Mouse (Mus musculus) stomach, postnatal 0 days (tissue): Measurements from ENCODE around the gene Srsf3. TPM values are rescaled to one million over a fixed set of nuclear protein-coding genes. Genes with fewer than 3 reads are reported as not detected.
"Not testable (repeated sequence)": the region's sequence is repeated elsewhere in the genome, so short reads cannot be mapped to it uniquely, and the experiment has no call there.

ENCODE experiments used
- ATAC-seq: fragments of 200-750 bp; cut with Nextera tagmentation; 2 replicates; pipeline ENCODE4 v1.8.0; 2017; ENCODE audit not compliant: low FRiP score, low TSS enrichment
- DNase-seq: peaks from one replicate; pipeline ENCODE4 v3.0.0-alpha.2; 2016; ENCODE audit warnings: low spot score
- H3K27ac ChIP-seq: fragments of 300-500 bp; sonication (generic); replicated peaks from 2 replicates; pipeline ENCODE4 v1.5.1; 2014; ENCODE audit warnings: mild to moderate bottlenecking, control low read depth
- H3K27me3 ChIP-seq: fragments of 300-500 bp; sonication (generic); 2 replicates; pipeline ENCODE4 v1.6.1; 2014; ENCODE audit warnings: low read length; ENCODE audit not compliant: control insufficient read depth, insufficient read depth
- H3K36me3 ChIP-seq: fragments of 300-500 bp; sonication (generic); 2 replicates; pipeline ENCODE4 v1.6.1; 2014; ENCODE audit warnings: low read length, mixed read lengths; ENCODE audit not compliant: control insufficient read depth, insufficient read depth
- H3K4me1 ChIP-seq: fragments of 300-500 bp; sonication (generic); replicated peaks from 2 replicates; pipeline ENCODE4 v1.6.1; 2014; ENCODE audit warnings: antibody characterized with exemption; ENCODE audit not compliant: control insufficient read depth, insufficient read depth
- H3K4me2 ChIP-seq: fragments of 300-500 bp; sonication (generic); replicated peaks from 2 replicates; pipeline ENCODE4 v1.6.1; 2014; ENCODE audit warnings: low read depth, mild to moderate bottlenecking, control low read depth, moderate library complexity
- H3K4me3 ChIP-seq: fragments of 300-500 bp; sonication (generic); 2 replicates; pipeline ENCODE4 v1.5.1; 2014; ENCODE audit warnings: low read depth, low read length, control low read depth
- H3K9ac ChIP-seq: fragments of 300-500 bp; sonication (generic); 2 replicates; pipeline ENCODE4 v1.6.1; 2014; ENCODE audit warnings: mild to moderate bottlenecking, low read length, control low read depth, mixed read lengths
- H3K9me3 ChIP-seq: fragments of 300-500 bp; sonication (generic); 2 replicates; pipeline ENCODE4 v1.6.1; 2016; ENCODE audit warnings: low read length; ENCODE audit not compliant: control insufficient read depth
- CTCF ChIP-seq: IDR thresholded peaks from 2 replicates; pipeline ENCODE4 v1.5.1; 2016; ENCODE audit warnings: antibody characterized with exemption, low read depth, mild to moderate bottlenecking, moderate library complexity
- EP300 ChIP-seq: optimal IDR thresholded peaks from 2 replicates; pipeline ENCODE3; 2016; ENCODE audit warnings: antibody characterized with exemption
- WGBS: fragments of 180-500 bp; shearing (Covaris S2); extraction: QIAGEN DNeasy Blood & Tissue Kit; methylation state at CpG from one replicate; pipeline ENCODE4 v1.1.7; 2014; 5-methylcytosine and 5-hydroxymethylcytosine counted together
- polyA plus RNA-seq: library from polyadenylated mRNA; unstranded; fragments of >200 nt; fragmentation: Nextera tagmentation; extraction: Ambion mirVana; gene quantifications from 2 replicates; pipeline ENCODE4 v1.2.1, GENCODE M21; 2015

Srsf3 gene
- polyA plus RNA-seq, 1 experiment from 2014 or later = 305 TPM

GRCm38 (mm10) chr17:29063988-29064285 lies 31.5 kb downstream of the Srsf3 start:
- Histone ChIP-seq H3K27ac (no peak overlapping the region), H3K4me3 (no peak overlapping the region), H3K4me2 (no peak overlapping the region), H3K9me3 (no peaks in the 10 kb centered on the region), H3K27me3 (no peaks in the 10 kb centered on the region), H3K9ac (no peak overlapping the region), H3K36me3 (no peaks in the 10 kb centered on the region), H3K4me1 (peaks cover 4% of the 10 kb centered on the region; the same call in 1 of the 2 replicates)
- DNase-seq (no peak), ATAC-seq (no peak)
- no peak for TF ChIP-seq EP300
- no peak for TF ChIP-seq CTCF
- 79% methylated on average over 2 of the region's 2 CpGs for WGBS

GRCm38 (mm10) chr17:29065245-29065940 lies 33.0 kb downstream of the Srsf3 start:
- ATAC-seq (no peak), DNase-seq (no peak)
- TF ChIP-seq CTCF (no peak), EP300 (no peak)
- Histone ChIP-seq H3K36me3 (no peaks in the 10 kb centered on the region), H3K4me3 (no peak overlapping the region), H3K9me3 (no peaks in the 10 kb centered on the region), H3K27ac (no peak overlapping the region), H3K9ac (no peak overlapping the region), H3K4me1 (peaks cover 4% of the 10 kb centered on the region; the same call in 1 of the 2 replicates), H3K4me2 (no peak overlapping the region), H3K27me3 (no peaks in the 10 kb centered on the region)
- 71% methylated on average over 21 of the region's 21 CpGs for WGBS

- TF ChIP-seq EP300 (no peak), CTCF (no peak)
- Histone ChIP-seq H3K4me2 (no peak overlapping the region), H3K9me3 (no peaks in the 10 kb centered on the region), H3K9ac (no peak overlapping the region), H3K4me3 (no peak overlapping the region), H3K27ac (no peak overlapping the region), H3K27me3 (no peaks in the 10 kb centered on the region), H3K4me1 (peaks cover 4% of the 10 kb centered on the region; the same call in 1 of the 2 replicates), H3K36me3 (no peaks in the 10 kb centered on the region)
- 88% methylated on average over 3 of the region's 3 CpGs for WGBS
- no peak for ATAC-seq
- no peak for DNase-seq
Measured at GRCm38 (mm10) chr17:29065971-29066370, 33.5 kb downstream of the Srsf3 start.

- DNase-seq, H3K9ac ChIP-seq, H3K27me3 ChIP-seq, H3K36me3 ChIP-seq, H3K9me3 ChIP-seq, H3K4me3 ChIP-seq, ATAC-seq, H3K4me2 ChIP-seq, H3K4me1 ChIP-seq, H3K27ac ChIP-seq: not testable (repeated sequence)
- 83% methylated on average over 3 of the region's 3 CpGs for WGBS
Measured at GRCm38 (mm10) chr17:29067416-29067815, 35.0 kb downstream of the Srsf3 start.

GRCm38 (mm10) chr17:29067847-29068246 lies 35.4 kb downstream of the Srsf3 start:
- no peak for ATAC-seq

GRCm38 (mm10) chr17:29069063-29069462 lies 36.6 kb downstream of the Srsf3 start:
- no peak overlapping the region for H3K9ac ChIP-seq
- no peak for TF ChIP-seq CTCF
- H3K9me3 ChIP-seq = no peaks in the 10 kb centered on the region
- no peak overlapping the region for H3K27ac ChIP-seq
- no peak for ATAC-seq
- H3K27me3 ChIP-seq = no peaks in the 10 kb centered on the region
- no peak overlapping the region for H3K4me3 ChIP-seq
- DNase-seq = no peak
- no peaks in the 10 kb centered on the region for H3K36me3 ChIP-seq
- H3K4me2 ChIP-seq = no peak overlapping the region
- peaks cover 7% of the 10 kb centered on the region for H3K4me1 ChIP-seq
- WGBS = 77% methylated on average over 10 of the region's 10 CpGs

More at GRCm38 (mm10) chr17:29067847-29068246, 35.4 kb downstream of the Srsf3 start:
- Histone ChIP-seq H3K4me1 (peaks cover 3% of the 10 kb centered on the region), H3K9ac (no peak overlapping the region), H3K27ac (no peak overlapping the region), H3K27me3 (no peaks in the 10 kb centered on the region), H3K4me2 (no peak overlapping the region), H3K4me3 (no peak overlapping the region), H3K9me3 (no peaks in the 10 kb centered on the region), H3K36me3 (no peaks in the 10 kb centered on the region)
- 47% methylated on average over 5 of the region's 5 CpGs for WGBS
- no peak for DNase-seq
- no peak for TF ChIP-seq CTCF
- no peak for TF ChIP-seq EP300
